Mouse (Mus musculus): ENCODE data around the gene C87414.
"Not testable (repeated sequence)": the region's sequence is repeated elsewhere in the genome, so short reads cannot be mapped to it uniquely, and the experiment has no call there.

C87414 gene

GRCm38 (mm10) chr5:93671451-93671850 is at the start of gene C87414:
C87414 (minus strand) TSS chr5:93671551.
- not testable (repeated sequence) for DNase-seq

GRCm38 (mm10) chr5:93684661-93685060 is 13.3 kb upstream of the C87414 start:
- DNase-seq: not testable (repeated sequence)

Data from retina, postnatal 1 day (tissue).